Mouse (Mus musculus): ENCODE results near the gene Odf3. TPM values are rescaled to one million over a fixed set of nuclear protein-coding genes. Genes with fewer than 3 reads are reported as not detected.
"Not testable (repeated sequence)": the region's sequence is repeated elsewhere in the genome, so short reads cannot be mapped to it uniquely, and the experiment has no call there.

Gene Odf3
- total RNA-seq, 4 experiments from 2014 or later: 0.23 to 1.3 (median 1.2) TPM; not detected in 1

DNA sequence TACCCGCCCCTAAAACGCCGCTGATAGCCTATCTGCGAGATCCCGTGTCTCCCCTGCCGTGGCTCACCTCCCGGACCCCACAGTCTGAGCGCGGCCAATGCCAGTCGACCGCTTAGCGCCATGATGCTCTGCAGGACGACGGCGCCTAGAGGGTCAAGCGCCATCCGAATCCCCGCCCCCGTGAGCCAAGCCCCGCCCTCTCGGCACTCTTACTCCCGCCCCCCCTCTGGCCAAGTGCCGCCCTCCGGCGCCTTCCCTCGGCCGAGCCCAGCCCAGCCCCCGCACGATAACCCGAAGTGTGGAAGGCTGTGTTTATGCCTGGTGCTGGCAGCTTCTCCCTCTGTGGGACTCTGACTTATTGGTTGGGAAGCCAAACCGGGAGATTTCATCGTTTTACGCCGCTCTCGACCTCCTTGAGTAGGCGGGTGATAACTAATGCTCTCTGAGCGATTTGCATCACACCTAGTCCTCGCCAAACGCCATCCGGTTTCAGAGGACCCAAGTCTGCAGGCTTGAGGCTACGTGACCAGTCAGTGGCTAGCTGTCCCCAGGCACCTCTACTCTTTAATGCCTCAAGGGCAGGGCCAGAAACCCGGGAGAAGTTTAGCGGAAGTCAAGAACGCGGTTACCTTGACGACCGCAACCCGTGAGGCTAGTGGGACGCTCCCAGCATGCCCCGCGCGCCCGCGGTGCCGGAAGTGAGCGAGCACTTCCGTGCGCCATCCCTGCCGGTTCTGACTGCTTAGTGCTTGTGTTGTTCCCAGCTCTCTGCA is 34.3 kb downstream of the Odf3 start, which contains the start of the genes Psmd13 and Sirt3:
Gene Psmd13, plus strand, starts transcription at position 273 of the 773 bp plus-strand sequence.
Gene Sirt3, minus strand, starts transcription at position 614 of the 773 bp plus-strand sequence.
- peak; percentile 93 for DNase-seq

DNA sequence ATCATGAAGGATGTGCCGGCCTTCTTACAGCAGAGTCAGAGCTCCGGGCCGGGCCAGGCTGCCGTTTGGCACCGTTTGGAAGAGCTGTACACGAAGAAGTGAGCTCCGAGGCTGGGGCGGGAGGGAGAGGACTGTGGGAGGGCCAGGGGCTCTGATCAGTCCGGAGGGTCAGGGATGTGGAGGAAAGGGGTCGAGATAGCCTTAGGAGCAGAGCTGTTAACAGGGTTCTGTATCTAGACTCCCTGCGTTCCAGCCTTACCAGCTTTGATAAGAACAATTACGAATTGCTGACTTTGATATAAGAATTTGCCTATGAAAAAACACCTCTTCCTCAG is 34.8 kb downstream of the Odf3 start:
- DNase-seq: no peak

DNA sequence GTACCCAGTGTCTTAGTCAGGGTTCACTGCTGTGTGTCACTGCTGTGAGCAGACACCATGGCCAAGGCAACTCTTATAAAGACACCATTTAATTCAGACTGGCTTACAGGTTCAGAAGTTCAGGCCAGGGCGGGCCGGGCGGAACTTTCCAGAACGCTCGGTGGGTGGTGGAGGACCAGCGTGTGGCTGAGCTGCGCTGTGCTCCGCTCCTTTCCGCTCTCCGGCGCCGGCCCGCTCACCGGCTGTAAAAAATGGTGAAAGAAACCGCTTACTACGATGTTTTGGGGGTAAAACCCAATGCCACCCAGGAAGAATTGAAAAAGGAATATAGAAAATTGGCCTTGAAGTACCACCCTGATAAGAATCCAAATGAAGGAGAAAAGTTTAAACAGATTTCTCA is 43.0 kb downstream of the Odf3 start:
- not testable (repeated sequence) for DNase-seq

DNA sequence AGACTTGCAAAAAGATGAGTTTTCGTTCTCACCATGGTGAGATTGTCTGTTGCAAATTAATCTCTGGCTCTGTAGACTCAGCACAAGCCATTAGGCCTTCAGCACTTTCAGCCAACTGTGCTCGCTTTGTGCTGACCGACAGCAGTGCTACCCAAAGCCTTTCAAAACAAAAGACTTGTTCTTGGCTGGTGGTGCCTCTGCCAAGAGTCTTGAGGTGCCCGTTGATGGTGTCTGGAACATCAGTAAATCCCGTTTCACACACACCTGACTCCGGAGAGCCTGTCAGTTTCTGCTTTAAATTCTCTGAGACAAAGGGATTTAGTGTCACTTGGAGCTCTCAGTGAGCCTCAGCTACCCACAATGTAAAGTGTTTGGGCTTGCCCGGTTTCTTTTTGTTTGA is 46.4 kb downstream of the Odf3 start:
- DNase-seq: no peak

DNA sequence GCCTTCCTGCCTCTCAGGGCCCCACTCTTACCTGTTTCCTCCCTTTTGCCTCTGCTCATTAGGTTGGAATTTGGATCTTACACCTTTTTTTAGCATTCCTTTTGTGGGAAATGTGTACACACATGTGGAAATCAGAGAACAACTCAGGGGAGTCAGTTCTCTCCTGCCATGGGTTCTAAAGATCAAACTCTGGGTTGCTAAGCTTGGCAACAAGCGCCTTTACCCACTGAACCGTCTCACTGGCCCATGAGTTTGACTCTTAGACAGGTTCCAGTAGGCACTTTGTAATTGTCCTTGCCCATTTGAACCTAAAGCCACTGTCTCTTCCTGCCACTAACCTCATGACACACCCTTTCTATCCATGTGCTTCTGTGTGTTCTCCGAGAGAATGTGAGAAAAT is 47.0 kb downstream of the Odf3 start:
- DNase-seq: no peak

- no peak for DNase-seq
Observed at GRCm38 (mm10) chr7:140897863-140898262, 50.3 kb downstream of the Odf3 start.

GRCm38 (mm10) chr7:140899121-140899520 is 51.5 kb downstream of the Odf3 start:
- no peak for DNase-seq

- no peak for DNase-seq
Observed at GRCm38 (mm10) chr7:140900220-140900619, 52.6 kb downstream of the Odf3 start, which contains the start of gene Cox8b. Cox8b (minus strand) TSS chr7:140900446.

Other genes starting within 250 kb of the Odf3 start
- gene Olfr46, start 246.5 kb upstream of the Odf3 start, total RNA-seq (2022): under 1 TPM in 1 of 4 experiments, not detected in 3; 0.03 TPM
- gene Olfr61, start 218.8 kb upstream of the Odf3 start, total RNA-seq (2022): not detected
- gene Olfr53, start 201.4 kb upstream of the Odf3 start, total RNA-seq (2022): not detected
- gene Olfr539, start 187.9 kb upstream of the Odf3 start, total RNA-seq (2022): under 1 TPM; 0.03 TPM
- not detected for gene Olfr45, start 165.9 kb upstream of the Odf3 start, total RNA-seq (2022)
- gene Olfr541, start 150.5 kb upstream of the Odf3 start, total RNA-seq (2022): not detected
- gene Cyp2e1, start 84.1 kb upstream of the Odf3 start, total RNA-seq (2022): 100 to 1,000 TPM in 3 of 4 experiments, 10 to 100 TPM in 1; 87.7 to 302 (median 204) TPM
- not detected for gene Syce1, start 60.0 kb upstream of the Odf3 start, total RNA-seq (2022)
- gene Zfp941, start 25.6 kb upstream of the Odf3 start, total RNA-seq (2022): 1 to 10 TPM; 3.8 to 8.6 (median 5.7) TPM
- gene Urah, start 12.8 kb upstream of the Odf3 start, total RNA-seq (2022): 1 to 10 TPM in 2 of 4 experiments, under 1 TPM in 1, not detected in 1; 0.73 to 1.8 (median 1.0) TPM
- not detected for gene Scgb1c1, start 2.3 kb upstream of the Odf3 start, total RNA-seq (2022)
- gene Gm45785, start 8.5 kb downstream of the Odf3 start, total RNA-seq (2022): 1 to 10 TPM in 2 of 4 experiments, not detected in 2; 1.0 to 1.2 TPM
- gene Ric8a, start 9.2 kb downstream of the Odf3 start, total RNA-seq (2022): 10 to 100 TPM; 59.8 to 87.7 (median 75.9) TPM
- gene Bet1l, start 9.8 kb downstream of the Odf3 start, total RNA-seq (2022): 10 to 100 TPM; 37.7 to 53.3 (median 46.1) TPM
- gene Psmd13, start 34.2 kb downstream of the Odf3 start, total RNA-seq (2022): 100 to 1,000 TPM; 113 to 125 (median 116) TPM
- 10 to 100 TPM; 33.4 to 48.7 (median 41.0) TPM for gene Sirt3, start 34.5 kb downstream of the Odf3 start, total RNA-seq (2022)
- 100 to 1,000 TPM in 3 of 4 experiments, 10 to 100 TPM in 1; 73.2 to 522 (median 364) TPM for gene Cox8b, start 52.6 kb downstream of the Odf3 start, total RNA-seq (2022)
- gene Nlrp6, start 73.1 kb downstream of the Odf3 start, total RNA-seq (2022): 1 to 10 TPM; 1.4 to 4.0 (median 2.9) TPM
- gene Pgghg, start 93.6 kb downstream of the Odf3 start, total RNA-seq (2022): 10 to 100 TPM; 37.1 to 69.0 (median 52.9) TPM
- gene Ifitm5, start 102.5 kb downstream of the Odf3 start, total RNA-seq (2022): 1 to 10 TPM; 1.1 to 2.7 (median 1.9) TPM
- gene Gm45717, start 108.1 kb downstream of the Odf3 start, total RNA-seq (2022): not detected
- 100 to 1,000 TPM; 431 to 671 (median 563) TPM for gene Ifitm2, start 108.2 kb downstream of the Odf3 start, total RNA-seq (2022)
- 10 to 100 TPM; 10.6 to 14.0 (median 13.4) TPM for gene Ifitm1, start 119.4 kb downstream of the Odf3 start, total RNA-seq (2022)
- 100 to 1,000 TPM; 105 to 128 (median 116) TPM for gene Ifitm3, start 163.0 kb downstream of the Odf3 start, total RNA-seq (2022)
- gene Ifitm6, start 170.1 kb downstream of the Odf3 start, total RNA-seq (2022): 1 to 10 TPM in 2 of 4 experiments, under 1 TPM in 1, not detected in 1; 0.81 to 1.5 (median 1.2) TPM
- gene Gm17387, start 181.3 kb downstream of the Odf3 start, total RNA-seq (2022): not detected
- 1 to 10 TPM; 2.0 to 6.1 (median 2.7) TPM for gene B4galnt4, start 213.3 kb downstream of the Odf3 start, total RNA-seq (2022)
- gene Pkp3, start 230.4 kb downstream of the Odf3 start, total RNA-seq (2022): 1 to 10 TPM; 1.6 to 3.1 (median 2.1) TPM

Measured in adrenal gland, adult 8-10 months (tissue).